Mouse (Mus musculus) liver, adult 2 months (tissue): ENCODE results near the gene Chit1.

Experiments used
- CTCF ChIP-seq: fragments of 200-500 bp; IDR thresholded peaks from 2 replicates; pipeline ENCODE4 v1.5.1; 2011; ENCODE audit warnings: low read depth, low read length, control low read depth
- POLR2A ChIP-seq: fragments of 200-500 bp; IDR thresholded peaks from 2 replicates; pipeline ENCODE4 v1.6.1; 2011; ENCODE audit warnings: low read length, control low read depth; ENCODE audit not compliant: insufficient read depth; ENCODE audit errors: extremely low read depth

- no peak for TF ChIP-seq CTCF
- TF ChIP-seq POLR2A = no peak
Measured at GRCm38 (mm10) chr1:134093771-134094526, 17.1 kb upstream of the Chit1 start.
